Mouse (Mus musculus) liver, embryonic 11.5 days (tissue): Measurements from ENCODE around the gene Vav3. TPM values are rescaled to one million over a fixed set of nuclear protein-coding genes. Genes with fewer than 3 reads are reported as not detected.

Experiments
- ATAC-seq: fragments of 200-750 bp; cut with Nextera tagmentation; replicated peaks from 2 replicates; pipeline ENCODE4 v1.8.0; 2017; ENCODE audit warnings: moderate number of reproducible peaks, mild to moderate bottlenecking, moderate TSS enrichment, moderate library complexity; ENCODE audit not compliant: low FRiP score
- DNase-seq: peaks from one replicate; pipeline ENCODE4 v3.0.0-alpha.2; 2017; ENCODE audit warnings: low spot score
- H3K27ac ChIP-seq: fragments of 300-500 bp; sonication (generic); 2 replicates; pipeline ENCODE4 v1.5.1; 2014; ENCODE audit warnings: mild to moderate bottlenecking, low read depth, low read length, control low read depth
- H3K27me3 ChIP-seq: fragments of 300-500 bp; sonication (generic); replicated peaks from 2 replicates; pipeline ENCODE4 v1.6.1; 2014; ENCODE audit warnings: low read length, mixed read lengths; ENCODE audit not compliant: control insufficient read depth, insufficient read depth
- H3K36me3 ChIP-seq: fragments of 300-500 bp; sonication (generic); 2 replicates; pipeline ENCODE4 v1.6.1; 2014; ENCODE audit warnings: mild to moderate bottlenecking, low read length, moderate library complexity, mixed read lengths; ENCODE audit not compliant: control insufficient read depth, insufficient read depth
- H3K4me1 ChIP-seq: fragments of 300-500 bp; sonication (generic); replicated peaks from 2 replicates; pipeline ENCODE4 v1.6.1; 2014; ENCODE audit warnings: low read length, mixed read lengths; ENCODE audit not compliant: control insufficient read depth, insufficient read depth
- H3K4me2 ChIP-seq: fragments of 300-500 bp; sonication (generic); 2 replicates; pipeline ENCODE4 v1.6.1; 2014; ENCODE audit warnings: mild to moderate bottlenecking, control low read depth, moderate library complexity
- H3K4me3 ChIP-seq: fragments of 300-500 bp; sonication (generic); 2 replicates; pipeline ENCODE4 v1.5.1; 2014; ENCODE audit warnings: low read depth, low read length, control low read depth
- H3K9ac ChIP-seq: fragments of 300-500 bp; sonication (generic); 2 replicates; pipeline ENCODE4 v1.6.1; 2014; ENCODE audit warnings: low read depth, low read length, control low read depth
- H3K9me3 ChIP-seq: fragments of 300-500 bp; sonication (generic); 2 replicates; pipeline ENCODE4 v1.6.1; 2016; ENCODE audit warnings: low read length, inconsistent platforms, mixed read lengths; ENCODE audit not compliant: control insufficient read depth
- WGBS: fragments of 180-500 bp; shearing (Covaris S2); extraction: QIAGEN DNeasy Blood & Tissue Kit; methylation state at CpG from one replicate; pipeline ENCODE4 v1.1.7; 2014; 5-methylcytosine and 5-hydroxymethylcytosine counted together
- polyA plus RNA-seq: library from polyadenylated mRNA; unstranded; fragments of >200 nt; fragmentation: Nextera tagmentation; extraction: Ambion mirVana; gene quantifications from 2 replicates; pipeline ENCODE4 v1.2.1, GENCODE M21; 2014

Vav3 gene
- polyA plus RNA-seq, 1 experiment from 2014 or later: 5.8 TPM

DNA sequence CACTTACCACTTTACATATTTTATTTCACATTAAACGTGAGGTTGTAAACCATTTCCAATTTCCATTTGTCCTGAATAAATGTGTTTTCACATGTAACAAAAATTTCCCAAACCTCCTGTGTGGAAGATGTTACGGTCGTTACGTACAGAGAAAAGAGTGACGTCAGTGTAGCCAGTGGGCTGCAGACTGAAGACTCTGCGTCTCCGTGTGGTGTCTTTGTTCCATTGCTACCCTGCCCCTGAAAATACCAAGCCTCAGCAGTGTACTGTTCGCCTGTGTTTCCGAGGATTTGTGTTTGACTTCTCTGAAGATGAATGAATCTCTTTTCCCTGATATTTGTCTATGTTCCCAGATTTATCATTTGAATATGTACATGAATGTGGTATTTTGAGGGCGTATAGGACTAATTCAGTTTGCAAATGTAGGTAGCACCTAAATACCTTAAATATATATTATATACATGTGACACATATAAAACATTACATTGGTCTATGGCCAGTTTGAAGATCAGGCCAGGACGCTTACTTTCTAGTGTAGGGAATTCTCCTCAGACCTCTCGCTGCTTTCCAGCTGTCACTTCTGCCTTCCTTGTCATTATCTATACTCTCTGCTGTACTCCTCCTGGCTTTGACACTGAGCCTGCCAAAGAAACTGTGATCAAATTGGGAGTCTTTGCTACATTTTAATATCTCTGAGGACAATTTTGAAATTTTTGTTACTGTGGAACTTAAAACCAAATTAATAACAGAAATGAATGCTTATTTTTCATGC is 312.6 kb downstream of the Vav3 start:
- WGBS: 86% methylated on average over 12 of the region's 12 CpGs
- no peak overlapping the region for H3K4me2 ChIP-seq
- ATAC-seq (no peak), DNase-seq (no peak)
- no peak overlapping the region for H3K9ac ChIP-seq
- H3K27ac ChIP-seq: no peak overlapping the region
- no peak overlapping the region for H3K4me3 ChIP-seq
- no peaks in the 10 kb centered on the region for H3K36me3 ChIP-seq
- H3K4me1 ChIP-seq: no peaks in the 10 kb centered on the region
- H3K27me3 ChIP-seq: no peaks in the 10 kb centered on the region
- no peaks in the 10 kb centered on the region for H3K9me3 ChIP-seq

DNA sequence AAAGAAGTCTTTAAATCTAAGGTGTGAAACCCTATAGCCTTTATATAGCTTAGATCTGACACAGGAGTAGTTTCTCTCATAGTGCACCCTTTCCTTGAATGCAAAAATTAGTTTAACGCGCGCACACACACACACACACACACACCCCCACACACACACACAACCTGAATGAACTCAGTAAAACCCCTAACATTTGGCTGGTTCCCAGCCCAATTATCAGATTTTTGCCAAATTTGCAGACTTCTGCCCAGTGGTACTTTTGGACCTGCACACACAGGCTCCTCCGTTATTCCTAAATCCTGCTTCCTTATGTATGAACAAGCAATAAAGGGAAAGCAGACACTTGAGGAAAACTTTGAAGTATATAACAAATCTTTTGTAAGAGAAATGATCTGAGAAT is 313.9 kb downstream of the Vav3 start:
- 97% methylated on average over 4 of the region's 4 CpGs for WGBS
- Histone ChIP-seq H3K27me3 (no peaks in the 10 kb centered on the region), H3K9ac (no peak overlapping the region), H3K9me3 (no peaks in the 10 kb centered on the region), H3K4me2 (no peak overlapping the region), H3K4me1 (no peaks in the 10 kb centered on the region), H3K4me3 (no peak overlapping the region), H3K27ac (no peak overlapping the region), H3K36me3 (no peaks in the 10 kb centered on the region)
- ATAC-seq: no peak
- DNase-seq: no peak

DNA sequence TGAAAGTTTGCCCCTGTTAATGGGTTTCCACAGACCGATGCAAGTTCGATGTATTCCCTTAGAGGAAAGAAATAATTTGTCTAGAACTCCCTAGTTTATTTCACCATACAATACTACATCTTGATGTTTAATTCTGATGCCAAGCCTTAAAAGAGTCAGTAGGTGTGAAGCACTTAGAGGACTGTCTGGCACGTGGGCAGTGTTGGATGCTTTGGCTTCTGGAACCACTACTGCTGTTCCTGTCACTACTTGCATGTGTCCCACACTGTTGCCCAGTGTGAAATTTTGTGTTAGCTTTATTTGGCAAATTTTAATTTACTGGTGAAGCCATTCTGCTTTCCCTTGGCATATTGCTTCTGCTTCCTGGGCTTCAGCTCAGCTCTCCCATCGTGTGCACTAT is 331.3 kb downstream of the Vav3 start:
- no peak overlapping the region for H3K27ac ChIP-seq
- no peak for DNase-seq

DNA sequence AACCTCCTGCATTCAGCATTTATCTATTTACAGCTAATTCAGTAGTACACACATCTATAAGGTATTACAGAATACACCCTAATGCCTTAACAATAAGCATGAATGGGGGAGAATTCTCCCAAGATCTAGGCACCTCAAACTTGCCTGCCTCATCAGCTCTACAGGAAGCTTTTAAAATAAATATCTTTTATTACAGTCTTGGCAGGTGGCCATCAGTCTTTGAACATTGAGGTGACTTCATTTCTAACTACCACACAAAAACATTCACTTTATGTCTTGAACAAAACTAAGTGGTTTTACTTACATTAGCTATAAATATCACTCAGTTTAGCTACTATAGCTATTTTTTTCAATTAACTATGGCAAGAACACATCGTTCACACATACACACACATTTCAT is 332.5 kb downstream of the Vav3 start:
- no peak overlapping the region for H3K4me2 ChIP-seq
- no peak overlapping the region for H3K27ac ChIP-seq
- DNase-seq (no peak), ATAC-seq (no peak)
- H3K9ac ChIP-seq: no peak overlapping the region
- no peak overlapping the region for H3K4me3 ChIP-seq
- no peaks in the 10 kb centered on the region for H3K27me3 ChIP-seq
- no peaks in the 10 kb centered on the region for H3K36me3 ChIP-seq
- WGBS: 87% methylated on average over 1 of the region's 1 CpGs
- no peaks in the 10 kb centered on the region for H3K9me3 ChIP-seq
- H3K4me1 ChIP-seq: no peaks in the 10 kb centered on the region

More for the DNA sequence above, 331.3 kb downstream of the Vav3 start:
- Histone ChIP-seq H3K27me3 (no peaks in the 10 kb centered on the region), H3K36me3 (no peaks in the 10 kb centered on the region), H3K9ac (no peak overlapping the region), H3K4me3 (no peak overlapping the region), H3K9me3 (no peaks in the 10 kb centered on the region), H3K4me1 (no peaks in the 10 kb centered on the region), H3K4me2 (no peak overlapping the region)
- WGBS: 89% methylated on average over 4 of the region's 4 CpGs
- no peak for ATAC-seq

- no peak overlapping the region for H3K4me3 ChIP-seq
- H3K4me1 ChIP-seq: no peaks in the 10 kb centered on the region
- no peak overlapping the region for H3K27ac ChIP-seq
- WGBS: 59% methylated on average over 2 of the region's 2 CpGs
- no peaks in the 10 kb centered on the region for H3K9me3 ChIP-seq
- ATAC-seq: no peak
- DNase-seq: no peak
- H3K27me3 ChIP-seq: no peaks in the 10 kb centered on the region
- H3K9ac ChIP-seq: no peak overlapping the region
- H3K36me3 ChIP-seq: no peaks in the 10 kb centered on the region
- H3K4me2 ChIP-seq: no peak overlapping the region
Observed at GRCm38 (mm10) chr3:109680281-109680680, 339.8 kb downstream of the Vav3 start.

DNA sequence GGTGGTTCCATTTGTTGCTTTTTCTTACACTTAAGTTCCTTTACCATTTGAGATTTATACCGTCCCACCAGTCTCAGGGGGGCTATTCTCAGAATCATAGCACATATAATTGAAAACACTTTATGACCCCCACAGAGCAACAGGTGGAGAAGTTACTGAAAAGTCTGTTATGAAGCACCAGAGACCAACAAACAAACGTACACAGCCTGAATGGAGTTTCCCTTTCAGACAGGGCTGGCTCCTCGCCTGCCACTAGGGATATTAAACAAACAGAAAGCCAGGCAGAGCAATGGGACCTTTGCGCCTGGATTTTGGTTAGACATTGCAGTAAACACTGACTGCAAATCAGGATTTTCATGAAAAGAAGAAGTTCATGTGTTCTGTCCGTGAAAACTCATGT is 341.4 kb downstream of the Vav3 start:
- ATAC-seq (no peak), DNase-seq (no peak)
- no peaks in the 10 kb centered on the region for H3K9me3 ChIP-seq
- H3K4me3 ChIP-seq: no peak overlapping the region
- no peak overlapping the region for H3K4me2 ChIP-seq
- H3K4me1 ChIP-seq: no peaks in the 10 kb centered on the region
- H3K27ac ChIP-seq: no peak overlapping the region
- 85% methylated on average over 5 of the region's 5 CpGs for WGBS
- H3K36me3 ChIP-seq: no peaks in the 10 kb centered on the region
- no peaks in the 10 kb centered on the region for H3K27me3 ChIP-seq
- no peak overlapping the region for H3K9ac ChIP-seq

- 81% methylated on average over 5 of the region's 5 CpGs for WGBS
- ATAC-seq (no peak), DNase-seq (no peak)
- H3K27ac ChIP-seq: no peak overlapping the region
- H3K4me3 ChIP-seq: no peak overlapping the region
- H3K36me3 ChIP-seq: no peaks in the 10 kb centered on the region
- no peaks in the 10 kb centered on the region for H3K9me3 ChIP-seq
- no peaks in the 10 kb centered on the region for H3K4me1 ChIP-seq
- no peaks in the 10 kb centered on the region for H3K27me3 ChIP-seq
- H3K9ac ChIP-seq: no peak overlapping the region
- no peak overlapping the region for H3K4me2 ChIP-seq
Observed at GRCm38 (mm10) chr3:109683608-109684295, 343.3 kb downstream of the Vav3 start.

GRCm38 (mm10) chr3:109690566-109690965 is 350.1 kb downstream of the Vav3 start:
- Histone ChIP-seq H3K36me3 (no peaks in the 10 kb centered on the region), H3K27ac (no peak overlapping the region), H3K9ac (no peak overlapping the region), H3K4me3 (no peak overlapping the region), H3K9me3 (no peaks in the 10 kb centered on the region), H3K27me3 (no peaks in the 10 kb centered on the region), H3K4me2 (no peak overlapping the region), H3K4me1 (no peaks in the 10 kb centered on the region)
- ATAC-seq: no peak
- no peak for DNase-seq
- 68% methylated on average over 2 of the region's 2 CpGs for WGBS

DNA sequence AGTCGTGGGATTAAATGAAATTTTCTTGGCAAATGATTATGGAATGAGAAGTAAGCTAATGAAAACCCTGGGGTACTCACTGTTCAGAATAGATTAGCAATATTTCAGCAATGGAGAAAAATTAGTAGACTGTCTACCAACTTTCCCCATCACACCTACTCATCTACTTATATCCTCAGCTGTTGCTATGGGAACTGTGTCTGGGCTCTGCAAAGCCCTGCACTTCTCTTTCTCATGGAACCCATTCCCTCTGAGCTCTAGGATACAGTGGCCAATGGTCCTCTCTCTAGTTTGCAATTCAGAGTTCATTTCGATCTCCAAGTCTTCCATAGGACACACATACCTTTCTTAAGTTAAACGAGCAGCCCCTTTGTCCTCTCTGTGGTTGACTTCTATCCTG is 352.2 kb downstream of the Vav3 start:
- Histone ChIP-seq H3K9ac (no peak overlapping the region), H3K27me3 (no peaks in the 10 kb centered on the region), H3K4me3 (no peak overlapping the region), H3K4me2 (no peak overlapping the region), H3K9me3 (no peaks in the 10 kb centered on the region; the same call in 1 of the 2 replicates), H3K27ac (no peak overlapping the region), H3K36me3 (no peaks in the 10 kb centered on the region), H3K4me1 (no peaks in the 10 kb centered on the region)
- ATAC-seq (no peak), DNase-seq (no peak)
- WGBS: 85% methylated on average over 3 of the region's 3 CpGs
